Mouse (Mus musculus) left cerebral cortex, adult 9 months (tissue): Measurements from ENCODE around the gene Abcc1.
A peak's percentile ranks its signal among the peaks of the same experiment; 100 is the strongest.

ENCODE experiments used
- DNase-seq, 2 experiments: peaks; one replicate each; pipeline ENCODE4 v3.0.0; 2022; ENCODE audit warnings: low spot score in 2 of 2

Gene Abcc1

GRCm38 (mm10) chr16:14439801-14440614 is 78.7 kb downstream of the Abcc1 start:
- DNase-seq = no peak

DNA sequence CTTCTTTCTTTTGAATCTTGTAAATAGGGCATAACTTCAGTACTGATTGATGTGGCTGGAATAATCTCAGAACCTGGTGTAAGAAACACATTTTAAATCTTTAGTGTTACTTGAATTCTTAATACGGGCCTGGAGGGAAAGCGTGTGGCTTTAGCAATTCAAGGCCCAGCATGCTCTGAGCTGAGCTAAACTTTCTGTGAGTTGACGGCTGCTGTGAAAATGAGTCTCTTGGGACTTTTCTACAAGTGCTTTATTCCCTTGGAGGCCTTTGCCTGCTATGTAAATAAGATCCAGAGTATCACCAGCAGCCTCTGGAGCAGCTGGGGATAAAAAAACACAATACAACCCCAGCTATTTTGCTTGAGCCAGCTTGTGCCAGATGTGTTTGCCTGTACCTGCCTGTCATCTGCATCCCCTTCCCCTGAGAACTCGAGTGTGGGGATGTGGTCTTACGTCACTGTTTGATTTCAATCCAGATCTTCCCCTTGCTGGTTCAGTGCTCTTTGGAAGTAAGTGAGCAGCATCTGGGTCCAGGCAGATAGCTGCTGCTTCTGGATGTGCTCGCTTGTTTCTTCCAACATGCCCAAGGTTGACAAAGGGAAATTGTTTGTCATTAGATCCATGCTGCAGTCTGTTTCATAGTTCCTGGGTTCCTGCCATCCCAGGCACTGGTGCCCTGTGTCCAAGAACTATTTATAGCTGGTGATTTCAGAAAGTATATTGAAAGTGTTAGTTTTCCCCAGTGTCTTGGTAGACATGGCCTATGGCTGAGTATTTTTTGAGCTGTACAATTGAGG is 82.9 kb downstream of the Abcc1 start:
- no peak for DNase-seq

GRCm38 (mm10) chr16:14445197-14445596 is 83.8 kb downstream of the Abcc1 start:
- DNase-seq = no peak

- DNase-seq = no peak
Measured at GRCm38 (mm10) chr16:14447366-14447765, 86.0 kb downstream of the Abcc1 start.

DNA sequence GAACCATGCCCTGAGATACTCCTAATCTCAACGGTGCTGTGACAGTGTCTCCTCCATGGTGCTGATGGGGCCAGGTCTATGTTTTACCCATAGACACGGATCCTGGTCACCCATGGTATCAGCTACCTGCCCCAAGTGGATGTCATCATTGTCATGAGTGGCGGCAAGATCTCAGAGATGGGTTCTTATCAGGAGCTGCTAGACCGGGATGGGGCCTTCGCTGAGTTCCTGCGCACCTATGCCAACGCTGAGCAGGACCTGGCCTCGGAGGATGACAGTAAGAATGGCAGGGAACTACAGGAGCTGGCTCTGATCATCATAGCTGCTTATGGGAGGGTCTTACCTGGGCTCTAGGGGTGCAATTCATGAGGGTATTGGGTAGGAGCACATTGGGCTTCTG is 86.9 kb downstream of the Abcc1 start:
- no peak for DNase-seq

- DNase-seq = peak in 1 of 2 experiments; percentile 54
Measured at GRCm38 (mm10) chr16:14449861-14450260, 88.5 kb downstream of the Abcc1 start.

- DNase-seq = peak; percentile 23 to 62
Measured at GRCm38 (mm10) chr16:14451374-14452046, 90.2 kb downstream of the Abcc1 start.

DNA sequence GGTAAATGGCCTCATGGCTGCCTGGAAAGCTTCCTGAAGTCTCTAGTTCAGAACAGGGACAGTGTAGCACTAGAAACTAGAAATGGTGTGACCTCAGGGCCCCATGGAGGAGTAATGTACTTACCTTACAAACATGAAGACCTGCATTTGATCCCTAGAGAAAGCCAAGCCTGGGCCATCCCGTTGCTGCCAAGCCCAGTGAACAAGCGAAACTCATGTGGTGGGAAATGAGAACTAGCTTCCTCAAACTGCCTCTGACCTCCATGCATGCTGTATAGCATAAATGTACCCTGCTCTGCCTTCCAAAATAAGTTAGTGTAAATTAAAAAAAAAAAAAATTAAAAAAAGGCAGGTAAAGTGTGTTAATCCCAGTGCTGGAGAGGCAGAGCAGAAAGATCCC is 101.2 kb downstream of the Abcc1 start:
- no peak for DNase-seq

GRCm38 (mm10) chr16:14465016-14465415 is 103.7 kb downstream of the Abcc1 start:
- no peak for DNase-seq

DNA sequence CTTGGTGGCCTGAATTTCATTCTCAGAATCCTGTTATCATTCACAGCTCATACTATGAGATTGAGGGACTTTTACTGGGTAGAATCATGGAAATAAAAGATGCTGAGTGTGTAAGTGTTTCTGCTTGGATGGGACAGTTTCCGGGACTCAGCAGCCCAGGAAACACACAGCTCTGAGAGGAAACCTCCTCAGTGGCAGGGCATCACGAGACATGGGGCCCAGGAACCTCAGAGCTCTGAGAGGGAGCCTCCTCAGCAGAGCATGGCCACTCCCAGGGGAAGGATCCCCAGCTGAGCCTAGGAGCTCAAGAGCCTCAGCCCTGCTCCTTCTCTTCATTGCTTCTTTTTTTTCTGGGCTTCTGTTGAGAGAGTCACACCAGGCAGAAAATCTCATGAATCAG is 107.0 kb downstream of the Abcc1 start:
- no peak for DNase-seq

- DNase-seq = no peak
Measured at GRCm38 (mm10) chr16:14468841-14469240, 107.5 kb downstream of the Abcc1 start.

DNA sequence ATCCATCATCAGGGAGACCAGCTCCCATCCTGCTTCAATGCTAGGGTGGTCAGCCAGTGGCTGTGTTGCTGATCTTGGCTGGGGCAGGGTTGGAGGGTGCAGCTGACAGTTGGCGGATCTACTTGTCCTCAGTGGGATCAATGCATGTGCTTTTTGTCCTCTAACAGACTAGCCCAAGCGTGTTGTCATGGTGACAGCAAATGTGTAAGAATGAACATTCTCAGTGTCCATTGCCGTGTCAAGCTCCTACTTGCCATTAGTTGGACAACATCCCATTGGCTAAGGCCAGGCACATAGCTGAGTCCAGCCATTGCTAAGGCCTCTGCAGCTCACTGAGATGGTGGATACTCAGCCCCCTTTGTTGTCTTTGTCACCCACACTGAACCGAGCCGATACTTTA is 110.8 kb downstream of the Abcc1 start:
- no peak for DNase-seq

- no peak for DNase-seq
Measured at GRCm38 (mm10) chr16:14473686-14474085, 112.3 kb downstream of the Abcc1 start.

GRCm38 (mm10) chr16:14475001-14475400 is 113.6 kb downstream of the Abcc1 start:
- DNase-seq = no peak

DNA sequence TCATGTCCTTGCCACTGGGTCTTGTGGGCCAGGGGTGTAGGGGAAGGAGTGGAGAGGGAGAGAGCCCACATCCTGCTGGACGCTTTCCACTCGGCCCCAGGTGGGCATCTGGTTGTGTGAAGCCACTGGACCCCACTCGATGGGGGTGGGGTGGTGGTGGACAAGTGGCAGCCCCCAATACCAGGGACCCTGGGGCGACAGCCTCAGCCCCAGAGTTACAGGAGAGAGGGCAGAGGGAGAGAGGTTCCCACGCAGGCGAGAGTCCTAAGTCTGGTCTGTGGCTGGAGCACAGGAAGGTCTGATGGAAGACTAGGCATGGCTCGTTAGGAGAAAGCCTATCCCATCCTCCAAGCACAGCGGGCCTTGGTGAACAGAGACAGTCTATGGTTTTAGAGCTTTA is 114.7 kb downstream of the Abcc1 start:
- DNase-seq = no peak

DNA sequence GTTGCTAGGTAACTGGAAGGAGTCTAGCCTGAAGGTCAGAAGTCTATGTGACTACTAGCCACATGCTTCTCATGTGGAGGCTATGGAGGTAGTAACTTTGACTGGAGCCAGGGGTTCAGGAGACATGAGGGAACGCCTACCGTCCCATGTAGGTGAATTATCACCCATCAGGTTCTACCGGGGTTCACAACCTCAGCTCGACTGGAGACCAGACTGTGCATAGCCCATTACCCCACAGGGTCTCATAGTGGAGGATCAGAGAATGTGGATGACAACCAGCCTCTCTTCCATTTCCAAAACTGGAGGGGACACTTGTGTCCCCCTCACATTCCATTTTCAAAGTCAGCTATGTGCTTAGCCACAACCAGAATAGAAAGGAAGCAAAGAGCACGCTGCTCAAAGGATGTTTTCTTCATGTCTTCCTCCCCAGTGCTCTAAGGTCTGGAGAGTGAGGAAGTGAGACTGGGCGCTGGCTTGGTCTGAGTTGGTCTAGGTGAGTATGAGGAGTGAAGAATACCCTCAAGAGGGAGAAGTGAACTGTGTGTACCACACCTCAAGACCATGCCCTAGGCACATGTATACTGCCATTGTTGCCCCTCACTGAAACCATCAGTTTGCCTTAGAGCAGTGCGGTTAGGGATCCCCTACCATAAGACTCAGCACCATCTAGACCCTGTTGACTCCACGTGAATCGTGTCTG is 115.5 kb downstream of the Abcc1 start:
- DNase-seq = no peak

GRCm38 (mm10) chr16:14477510-14478300 is 116.3 kb downstream of the Abcc1 start:
- no peak for DNase-seq

DNA sequence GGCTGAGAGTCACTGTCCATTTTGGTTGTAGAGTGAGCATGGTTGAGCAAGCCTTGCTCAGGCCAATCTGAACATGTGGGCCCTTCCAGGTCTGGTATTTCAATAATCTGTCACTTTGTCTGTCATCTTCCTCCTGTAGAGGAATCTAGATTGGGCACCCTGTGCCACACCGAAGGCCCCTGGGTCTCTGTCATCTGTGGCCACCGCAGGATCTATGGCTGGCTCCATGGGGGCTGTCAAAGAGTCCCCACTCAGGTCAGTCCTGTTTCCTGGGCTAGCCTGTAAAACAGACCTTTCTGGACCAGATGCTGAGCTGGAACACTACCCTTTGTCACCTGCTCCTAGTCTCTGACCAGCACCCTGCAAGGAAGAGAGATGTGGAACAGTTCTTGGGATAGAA is 118.3 kb downstream of the Abcc1 start:
- no peak for DNase-seq

- DNase-seq = no peak
Measured at GRCm38 (mm10) chr16:14483221-14483620, 121.9 kb downstream of the Abcc1 start.

GRCm38 (mm10) chr16:14493491-14494114 is 132.2 kb downstream of the Abcc1 start:
- no peak for DNase-seq
